ENCODE assay signal across 9 mouse cellular contexts in genomic region chrX:12851684-12852083, GRCm38 (mm10).
DNase-seq lines count a peak whose midpoint lies in the region; ATAC-seq and TF ChIP-seq lines count a peak whose summit lies in the region.
"Had no signal": no experiment of that assay in that cellular context is flagged by ENCODE, and none has a peak within 500 bp of the region (broad histone marks: within the 10 kb centered on the region; RNA-seq: fewer than 3 reads in every experiment).

No protein-coding gene starts in this region.

- no peaks in the 10 kb centered on the region for H3K4me1 ChIP-seq in heart, postnatal 0 days (ENCODE audit: control insufficient read depth, insufficient read depth)

- no peaks in the 10 kb centered on the region for H3K36me3 ChIP-seq in heart, postnatal 0 days (replicated peaks; ENCODE audit: control insufficient read depth, insufficient read depth, low read length)

- TF ChIP-seq CTCF in heart, postnatal 0 days (IDR thresholded peaks at IDR 0.05; ENCODE audit: low read depth): peak; percentile 43

- H3K4me2 ChIP-seq in heart, postnatal 0 days (ENCODE audit: low read depth, low read length): no peak overlapping the region

- H3K9ac ChIP-seq in heart, postnatal 0 days (replicated peaks; ENCODE audit: low read depth, low read length): no peak overlapping the region

- H3K4me3 ChIP-seq in heart, postnatal 0 days (ENCODE audit: low read depth, low read length): no peak overlapping the region
- H3K4me3 ChIP-seq: megakaryocyte, embryonic 14.5 days had no signal

- no peak for DNase-seq in heart, postnatal 0 days (ENCODE audit: low spot score)
- DNase-seq in heart, adult 11 months: no peak
- peak; percentile 18 for DNase-seq in urinary bladder, postnatal 14 days (ENCODE audit: low spot score)
- DNase-seq in urinary bladder, postnatal 10 days (ENCODE audit: low spot score): no peak
- peak; percentile 42 to 46 for DNase-seq in kidney, postnatal 36 days
- no peak for DNase-seq in frontal cortex, postnatal 10 days (ENCODE audit: low spot score in 2 of 2)
- DNase-seq in urinary bladder, postnatal 36 days (ENCODE audit: low spot score in 2 of 2): no peak
- DNase-seq in yolk sac, embryonic 10.5 days (ENCODE audit: low spot score): no peak

- 67% methylated on average over 4 of the region's 4 CpGs for WGBS in heart, postnatal 0 days

- H3K27ac ChIP-seq in heart, postnatal 0 days (ENCODE audit: low read depth): no peak overlapping the region

- TF ChIP-seq EP300 in heart, postnatal 0 days (IDR thresholded peaks at IDR 0.05; ENCODE audit: low read depth): no peak

- ATAC-seq in heart, postnatal 0 days (ENCODE audit: insufficient read depth, low read depth): no peak

- H3K9me3 ChIP-seq in heart, postnatal 0 days (replicated peaks; ENCODE audit: control insufficient read depth, low read length): no peaks in the 10 kb centered on the region

- no peaks in the 10 kb centered on the region for H3K27me3 ChIP-seq in heart, postnatal 0 days (ENCODE audit: control insufficient read depth, insufficient read depth, low read length)

Comparison
In these comparisons a context has a peak if more than half of its experiments do, and no peak if none do; other contexts are left out.
1. DNase-seq: peak in urinary bladder, postnatal 14 days (single experiment) and kidney, postnatal 36 days (2 of 2); none in heart, postnatal 0 days (single experiment), heart, adult 11 months (single experiment), urinary bladder, postnatal 10 days (single experiment), frontal cortex, postnatal 10 days (0 of 2), urinary bladder, postnatal 36 days (0 of 2) and yolk sac, embryonic 10.5 days (single experiment).